Mouse (Mus musculus): ENCODE measurements at regions not wholly inside any gene's neighbourhood (a gene's known extent, or its start where the extent isn't known, plus 50 kb on each side); places are given as distances from the start of the nearest gene placed in this dataset.

DNA sequence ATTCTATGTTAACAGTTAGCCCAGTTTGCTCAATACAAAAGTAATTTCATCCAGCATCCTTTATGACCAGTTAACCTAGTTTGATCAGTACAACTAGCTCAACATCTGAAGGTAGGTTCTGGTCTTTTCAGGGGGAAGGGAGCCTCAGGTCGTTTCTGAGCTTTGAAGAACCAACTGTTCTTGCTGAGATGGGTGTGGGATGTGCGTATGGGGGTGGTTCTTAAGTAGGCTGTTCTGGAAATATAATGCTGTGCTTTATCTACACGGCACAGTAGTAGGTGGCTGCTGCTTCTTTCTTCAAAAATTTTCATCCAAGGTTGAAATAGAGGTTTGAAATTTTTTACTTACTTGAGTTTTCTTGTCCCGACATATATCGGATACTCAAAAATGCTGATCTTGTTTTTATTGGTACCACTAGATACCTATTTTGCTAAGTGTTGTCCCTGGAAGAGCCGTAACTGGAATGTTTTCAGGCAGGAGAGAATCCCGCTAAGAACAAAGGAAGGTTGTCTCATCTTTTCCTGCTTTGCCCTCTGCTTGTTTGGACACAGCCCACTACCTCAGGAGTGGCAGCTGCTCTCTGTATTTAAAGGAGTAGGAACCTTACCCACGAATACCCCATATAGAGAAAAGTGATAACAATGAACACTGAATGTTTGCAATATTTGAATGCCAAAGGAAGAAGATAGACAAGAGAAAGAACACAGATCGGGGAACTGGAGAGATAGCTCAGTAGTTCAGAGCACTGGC is 275.5 kb downstream of the Cdh10 start:
- DNase-seq, result no peak

DNA sequence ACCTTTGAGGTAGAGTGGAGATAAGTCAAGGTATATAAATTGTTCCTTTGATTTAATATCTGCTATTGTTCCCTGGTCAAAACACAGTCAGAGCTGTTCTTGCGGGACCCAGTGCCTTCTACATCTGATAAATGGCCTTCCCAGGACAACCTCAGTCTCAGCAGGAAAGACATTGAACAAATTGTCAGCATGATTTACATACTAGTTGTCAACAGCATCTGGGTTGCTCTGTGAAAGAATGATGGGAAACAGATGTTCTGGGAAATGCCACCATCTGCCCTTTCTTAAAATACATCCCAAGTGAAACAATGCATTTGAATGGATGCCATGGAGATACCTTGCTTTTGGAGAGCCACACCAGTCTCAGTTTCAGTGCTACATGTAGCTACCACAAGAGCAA is 296.2 kb downstream of the Cdh10 start:
- no peak for DNase-seq

DNA sequence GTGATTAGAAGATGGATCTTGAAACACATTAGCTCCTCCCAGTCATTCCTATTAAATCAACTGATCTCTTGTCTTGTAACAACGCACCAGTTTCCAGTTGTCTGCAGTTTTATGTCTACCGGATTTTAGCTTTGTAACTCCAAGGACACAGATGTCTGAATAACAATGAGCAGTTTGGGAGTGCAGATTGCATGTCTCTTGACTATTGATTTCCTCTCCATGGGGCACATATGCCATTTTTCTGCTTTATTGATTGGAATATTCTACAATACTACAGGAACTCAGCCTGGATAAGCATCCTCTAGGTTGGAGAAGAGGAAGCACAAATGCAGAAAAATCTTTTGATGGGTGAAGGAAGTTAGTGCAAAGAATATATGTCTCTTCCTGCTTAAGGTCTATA is 300.2 kb downstream of the Cdh10 start:
- DNase-seq, result no peak

DNA sequence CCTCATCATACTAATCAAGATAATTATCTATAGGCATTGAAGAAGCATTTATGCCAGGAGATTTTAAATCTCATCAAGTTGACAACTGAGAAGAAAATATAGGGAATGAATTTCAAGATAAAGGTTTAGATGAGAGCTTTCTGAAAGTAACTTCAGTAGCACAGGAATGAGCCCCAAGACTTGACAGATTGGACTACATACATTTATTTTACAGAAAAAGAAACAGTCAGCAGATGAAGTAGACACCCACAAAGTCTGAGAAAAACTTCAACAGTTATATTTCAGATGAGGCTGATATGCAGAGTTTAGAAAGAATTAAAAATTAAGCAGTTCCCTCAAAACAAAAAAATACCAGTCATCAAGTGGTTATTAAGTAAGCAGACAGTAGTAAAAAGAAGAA is 308.7 kb downstream of the Cdh10 start:
- DNase-seq, result no peak

DNA sequence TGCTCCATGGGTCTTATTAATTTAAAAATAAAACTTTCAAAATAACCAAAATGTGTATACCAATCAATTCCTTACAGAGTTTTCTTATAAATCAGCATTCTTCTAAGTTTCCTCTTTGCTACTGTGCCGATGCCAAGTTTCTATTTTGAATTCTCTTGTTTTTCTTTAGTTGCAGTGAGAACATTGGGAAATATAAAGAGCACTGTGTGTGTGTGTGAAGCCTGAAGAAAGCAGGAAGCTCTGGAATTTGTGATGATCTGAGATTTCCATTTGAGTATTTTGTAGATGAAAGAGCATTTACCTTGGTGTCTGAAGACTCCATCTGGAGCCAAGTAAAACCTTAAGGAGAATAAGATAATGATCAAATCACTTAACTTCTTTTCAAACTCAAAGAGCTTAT is 310.6 kb downstream of the Cdh10 start:
- no peak for DNase-seq

DNA sequence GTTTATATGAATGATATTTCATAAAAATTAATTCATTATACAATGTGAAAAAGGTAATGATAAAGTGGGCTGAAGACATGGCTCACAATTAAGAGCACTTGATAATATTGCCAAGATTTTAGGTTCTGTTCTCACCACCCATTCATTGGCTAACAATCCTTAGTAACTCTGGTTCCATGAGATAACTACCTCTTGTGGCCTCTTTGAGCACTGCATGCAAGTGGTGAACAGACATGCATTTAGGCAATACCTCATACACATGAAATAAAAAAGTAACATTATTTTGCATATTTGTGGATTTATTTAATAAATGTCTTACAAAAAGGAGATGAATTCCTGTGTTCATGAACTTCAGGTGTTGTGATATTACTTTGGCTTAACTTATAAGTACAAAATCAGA is 334.9 kb downstream of the Cdh10 start:
- DNase-seq, result no peak

DNA sequence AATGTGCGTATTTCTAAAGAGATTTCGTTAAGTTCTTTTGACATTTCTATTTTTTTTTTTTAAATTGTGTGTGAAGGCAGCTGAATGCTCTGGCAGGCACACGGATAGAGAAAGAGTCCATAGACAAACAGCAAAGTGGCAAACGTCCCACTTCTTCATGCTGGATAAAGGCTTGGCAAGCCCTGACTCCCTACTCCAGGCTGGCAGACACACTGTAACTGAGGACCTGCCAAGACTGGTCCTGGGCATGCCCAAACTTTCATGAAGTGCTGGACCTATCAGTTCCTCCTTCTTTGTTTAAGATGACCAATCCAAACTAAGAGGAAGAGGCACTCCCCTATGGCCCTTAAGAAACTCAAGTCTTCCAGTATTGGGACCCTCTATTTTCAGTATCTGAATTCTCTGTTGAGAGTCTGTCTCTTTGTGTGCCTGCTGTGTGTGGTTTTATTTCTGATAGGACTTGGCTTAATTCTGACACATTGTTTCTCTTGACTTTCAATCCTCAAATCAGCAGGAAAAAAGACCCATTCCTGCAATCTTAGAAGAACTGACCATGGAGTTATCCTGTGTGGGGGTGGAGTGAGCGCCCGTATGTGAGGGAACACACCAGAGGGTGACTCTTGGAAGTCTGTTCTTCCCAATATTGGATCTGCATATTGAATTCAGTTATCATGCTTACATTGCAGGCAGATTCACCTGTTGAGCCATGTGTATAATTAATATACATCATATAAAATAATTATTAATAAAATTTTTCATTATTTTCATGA is 343.6 kb downstream of the Cdh10 start:
- peak; percentile 34 to 63 for DNase-seq

DNA sequence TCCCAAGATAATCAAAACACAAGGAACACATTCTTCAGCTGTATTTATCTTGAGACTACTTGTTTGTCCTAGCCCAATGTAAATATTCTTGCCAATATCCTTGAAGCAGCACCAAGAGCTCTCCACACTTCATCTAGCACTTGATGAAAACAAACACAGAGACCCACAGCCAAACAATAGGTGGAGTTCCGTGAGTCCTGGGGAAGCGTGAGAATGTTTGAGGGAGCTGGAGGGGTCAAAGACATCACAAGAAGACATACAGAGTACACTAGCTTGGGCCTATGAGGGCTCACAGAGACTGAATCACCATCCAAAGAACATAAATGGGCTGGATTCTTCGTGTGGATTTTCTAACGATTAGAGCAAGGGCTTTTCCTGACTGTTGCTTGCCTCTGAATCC is 356.7 kb downstream of the Cdh10 start:
- no peak for DNase-seq
